Mouse (Mus musculus) E14TG2a.4 (cell line): ENCODE data around the gene Olfr597.
"Not testable (repeated sequence)": the region's sequence is repeated elsewhere in the genome, so short reads cannot be mapped to it uniquely, and the experiment has no call there.

ENCODE experiments used
- CTCF ChIP-seq: conservative IDR thresholded peaks from 2 replicates; pipeline ENCODE4 v1.5.1; 2014; ENCODE audit warnings: low read length
- NANOG ChIP-seq: IDR thresholded peaks from 2 replicates; pipeline ENCODE4 v1.6.1; 2014; ENCODE audit warnings: borderline replicate concordance, low read length, mixed read lengths
- POU5F1 ChIP-seq: IDR thresholded peaks from 2 replicates; pipeline ENCODE4 v1.6.1; 2014; ENCODE audit warnings: low read length, borderline replicate concordance

GRCm38 (mm10) chr7:103316015-103316414, at the start of gene Olfr597:
- not testable (repeated sequence) for TF ChIP-seq CTCF, NANOG, POU5F1
